Mouse (Mus musculus) embryonic facial prominence, embryonic 13.5 days (tissue): Measurements from ENCODE around the gene Rpf2. TPM values are rescaled to one million over a fixed set of nuclear protein-coding genes. Genes with fewer than 3 reads are reported as not detected.

Experiments
- ATAC-seq: fragments of 200-750 bp; cut with Nextera tagmentation; 2 replicates; pipeline ENCODE4 v1.8.0; 2017; ENCODE audit warnings: low read depth; ENCODE audit not compliant: insufficient number of reproducible peaks, insufficient read depth, low FRiP score, low TSS enrichment
- H3K27ac ChIP-seq: fragments of 300-500 bp; sonication (generic); 2 replicates; pipeline ENCODE4 v1.5.1; 2015; ENCODE audit warnings: moderate library complexity, mild to moderate bottlenecking, inconsistent platforms
- H3K27me3 ChIP-seq: fragments of 300-500 bp; sonication (generic); 2 replicates; pipeline ENCODE4 v1.6.1; 2015; ENCODE audit warnings: mild to moderate bottlenecking, inconsistent platforms
- H3K36me3 ChIP-seq: fragments of 300-500 bp; sonication (generic); 2 replicates; pipeline ENCODE4 v1.6.1; 2015; ENCODE audit warnings: mild to moderate bottlenecking, inconsistent platforms
- H3K4me1 ChIP-seq: fragments of 300-500 bp; sonication (generic); 2 replicates; pipeline ENCODE4 v1.6.1; 2015; ENCODE audit warnings: inconsistent platforms
- H3K4me2 ChIP-seq: fragments of 300-500 bp; sonication (generic); 2 replicates; pipeline ENCODE4 v1.6.1; 2015; ENCODE audit warnings: moderate library complexity, mild to moderate bottlenecking, inconsistent platforms
- H3K4me3 ChIP-seq: fragments of 300-500 bp; sonication (generic); 2 replicates; pipeline ENCODE4 v1.5.1; 2015; ENCODE audit warnings: mild to moderate bottlenecking, inconsistent platforms
- H3K9ac ChIP-seq: fragments of 300-500 bp; sonication (generic); 2 replicates; pipeline ENCODE4 v1.6.1; 2015; ENCODE audit warnings: mild to moderate bottlenecking, inconsistent platforms
- H3K9me3 ChIP-seq: fragments of 300-500 bp; sonication (generic); 2 replicates; pipeline ENCODE4 v1.6.1; 2016; ENCODE audit warnings: inconsistent platforms
- WGBS: fragments of 180-500 bp; shearing (Covaris S2); methylation state at CpG from one replicate; pipeline ENCODE4 v1.1.7; 2015; ENCODE audit warnings: mixed read lengths; 5-methylcytosine and 5-hydroxymethylcytosine counted together
- polyA plus RNA-seq: library from polyadenylated mRNA; unstranded; fragments of >200 nt; fragmentation: Nextera tagmentation; extraction: Ambion mirVana; gene quantifications from 2 replicates; pipeline ENCODE4 v1.2.1, GENCODE M21; 2015

Rpf2 gene
- polyA plus RNA-seq, 1 experiment from 2014 or later: 68.7 TPM

- Histone ChIP-seq H3K4me2 (no peak overlapping the region), H3K9ac (no peak overlapping the region), H3K27ac (no peak overlapping the region), H3K4me3 (no peak overlapping the region), H3K4me1 (0 out of 2 replicates have a peak, but pooled peaks cover 5% of the 10 kb centered on the region), H3K36me3 (no peaks in the 10 kb centered on the region), H3K9me3 (no peaks in the 10 kb centered on the region), H3K27me3 (no peaks in the 10 kb centered on the region)
- 85% methylated on average over 3 of the region's 3 CpGs for WGBS
- no peak for ATAC-seq
These were observed 18.1 kb upstream of the Rpf2 start for GRCm38 (mm10) chr10:40264920-40265319.

- H3K36me3 ChIP-seq: no peaks in the 10 kb centered on the region
- H3K9ac ChIP-seq: no peak overlapping the region
- H3K4me1 ChIP-seq: peaks cover 8% of the 10 kb centered on the region; the same call in 1 of the 2 replicates
- no peaks in the 10 kb centered on the region for H3K9me3 ChIP-seq
- H3K4me2 ChIP-seq: no peak overlapping the region
- no peak overlapping the region for H3K4me3 ChIP-seq
- H3K27ac ChIP-seq: no peak overlapping the region
- H3K27me3 ChIP-seq: no peaks in the 10 kb centered on the region
- WGBS: 82% methylated on average over 4 of the region's 4 CpGs
- ATAC-seq: no peak
These were observed 16.9 kb upstream of the Rpf2 start for GRCm38 (mm10) chr10:40263691-40264090.

GRCm38 (mm10) chr10:40262200-40262599 lies 15.4 kb upstream of the Rpf2 start:
- H3K9me3 ChIP-seq: no peaks in the 10 kb centered on the region
- no peak overlapping the region for H3K4me3 ChIP-seq
- no peak overlapping the region for H3K4me2 ChIP-seq
- no peak for ATAC-seq
- 90% methylated on average over 6 of the region's 6 CpGs for WGBS
- no peak overlapping the region for H3K27ac ChIP-seq
- H3K27me3 ChIP-seq: no peaks in the 10 kb centered on the region
- H3K4me1 ChIP-seq: peaks cover 8% of the 10 kb centered on the region; the same call in 1 of the 2 replicates
- no peaks in the 10 kb centered on the region for H3K36me3 ChIP-seq
- H3K9ac ChIP-seq: no peak overlapping the region

DNA sequence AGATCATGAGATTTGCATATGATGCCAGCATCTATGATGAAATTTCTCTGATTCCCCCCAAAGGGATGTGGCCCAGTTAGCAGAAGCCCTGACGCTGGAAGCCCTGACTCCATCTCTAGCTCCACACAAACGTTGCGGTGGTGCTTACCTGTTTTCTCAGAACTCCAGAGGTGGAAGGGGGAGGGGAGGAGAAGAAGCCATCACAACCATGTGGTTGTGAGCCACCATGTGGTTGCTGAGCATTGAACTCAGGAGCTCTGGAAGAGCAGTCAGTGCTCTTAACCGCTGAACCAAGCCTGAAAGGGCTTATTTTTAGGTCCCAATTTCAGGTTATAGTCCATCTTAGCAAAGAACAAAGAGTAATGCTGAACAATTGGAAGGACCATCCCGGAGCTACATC lies 13.5 kb upstream of the Rpf2 start:
- Histone ChIP-seq H3K27me3 (no peaks in the 10 kb centered on the region), H3K36me3 (peaks cover 4% of the 10 kb centered on the region; the same call in 1 of the 2 replicates), H3K9ac (no peak overlapping the region), H3K4me2 (no peak overlapping the region), H3K27ac (no peak overlapping the region), H3K4me3 (no peak overlapping the region), H3K9me3 (no peaks in the 10 kb centered on the region), H3K4me1 (peaks cover 16% of the 10 kb centered on the region)
- no peak for ATAC-seq
- WGBS: 45% methylated on average over 5 of the region's 5 CpGs

- Histone ChIP-seq H3K36me3 (peaks cover 9% of the 10 kb centered on the region), H3K9me3 (no peaks in the 10 kb centered on the region), H3K27me3 (no peaks in the 10 kb centered on the region), H3K9ac (no peak overlapping the region), H3K4me3 (no peak overlapping the region), H3K4me2 (0 out of 2 replicates have a peak overlapping the region, but pooled peaks have one; percentile 65), H3K4me1 (peaks cover 16% of the 10 kb centered on the region), H3K27ac (peak overlapping the region; percentile 96; the same call in 1 of the 2 replicates)
- no peak for ATAC-seq
- WGBS: 13% methylated on average over 8 of the region's 8 CpGs
These were observed 12.7 kb upstream of the Rpf2 start for GRCm38 (mm10) chr10:40259542-40259941.

DNA sequence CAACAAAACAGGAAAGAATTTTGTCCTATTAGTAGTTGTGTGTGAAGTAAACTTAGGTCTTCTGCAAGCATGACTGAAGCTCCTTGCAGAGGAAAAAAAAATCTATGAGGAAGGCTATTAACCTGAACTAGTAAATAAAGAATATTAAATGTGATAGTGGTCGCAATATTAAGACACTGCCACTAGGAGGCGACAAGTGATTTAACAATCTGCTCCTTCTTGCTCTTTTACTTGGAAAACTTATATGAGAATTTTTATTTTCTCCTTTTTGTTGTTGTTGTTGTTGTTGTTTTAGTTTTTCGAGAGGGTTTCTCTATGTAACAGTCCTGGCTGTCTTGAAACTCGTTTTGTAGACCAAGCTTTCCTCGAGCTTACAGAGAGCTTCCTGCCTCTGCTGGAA lies 12.1 kb upstream of the Rpf2 start:
- no peak overlapping the region for H3K9ac ChIP-seq
- no peak for ATAC-seq

GRCm38 (mm10) chr10:40258401-40258966 lies 11.6 kb upstream of the Rpf2 start:
- WGBS: under 1% methylated on average over 12 of the region's 12 CpGs
- Histone ChIP-seq H3K4me1 (peaks cover 16% of the 10 kb centered on the region), H3K9me3 (no peaks in the 10 kb centered on the region), H3K27ac (peak overlapping the region; percentile 96), H3K4me2 (peak overlapping the region; percentile 65), H3K9ac (0 out of 2 replicates have a peak overlapping the region, but pooled peaks have one; percentile 36), H3K36me3 (peaks cover 17% of the 10 kb centered on the region), H3K4me3 (peak overlapping the region; percentile 80), H3K27me3 (no peaks in the 10 kb centered on the region)
- ATAC-seq: peak; percentile 81

More for the DNA sequence above, 12.1 kb upstream of the Rpf2 start:
- Histone ChIP-seq H3K36me3 (peaks cover 13% of the 10 kb centered on the region), H3K4me3 (no peak overlapping the region), H3K27me3 (no peaks in the 10 kb centered on the region), H3K4me2 (peak overlapping the region; percentile 65), H3K27ac (peak overlapping the region; percentile 96), H3K4me1 (peaks cover 16% of the 10 kb centered on the region), H3K9me3 (no peaks in the 10 kb centered on the region)
- WGBS: 3% methylated on average over 5 of the region's 5 CpGs

GRCm38 (mm10) chr10:40257414-40258255 lies 10.8 kb upstream of the Rpf2 start, which contains the start of gene Gtf3c6:
Gene Gtf3c6 (minus strand): TSS chr10:40258108.
- peaks cover 24% of the 10 kb centered on the region for H3K36me3 ChIP-seq
- H3K27me3 ChIP-seq: no peaks in the 10 kb centered on the region
- peak within 1 kb of the TSS; percentile 96 for H3K27ac ChIP-seq
- H3K9me3 ChIP-seq: no peaks in the 10 kb centered on the region
- H3K9ac ChIP-seq: peak within 1 kb of the TSS; percentile 92
- H3K4me1 ChIP-seq: peaks cover 16% of the 10 kb centered on the region
- WGBS: under 1% methylated on average over 43 of the region's 43 CpGs
- H3K4me3 ChIP-seq: peak within 1 kb of the TSS; percentile 80
- peak; percentile 46; the same call in 1 of the 2 replicates for ATAC-seq
- H3K4me2 ChIP-seq: peak within 1 kb of the TSS; percentile 65

DNA sequence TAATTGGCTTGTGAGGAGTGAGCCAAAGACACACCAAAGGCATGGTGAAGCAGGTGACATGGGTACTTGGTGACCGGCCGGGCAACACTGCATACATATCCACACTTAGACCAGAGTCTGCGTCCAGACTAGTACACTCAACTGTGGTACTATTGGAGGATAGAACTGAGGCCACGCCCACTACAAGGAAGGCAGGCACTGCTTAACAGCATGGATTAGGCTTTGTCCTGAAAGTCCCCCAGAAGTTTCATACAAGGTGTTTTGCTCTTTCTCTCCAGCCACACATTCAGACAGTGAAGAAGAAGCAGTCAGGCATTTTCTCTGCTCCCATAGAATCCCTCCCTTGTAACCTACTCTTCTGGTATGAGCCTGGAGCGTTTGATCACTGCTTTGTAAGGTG lies 9.9 kb upstream of the Rpf2 start:
- H3K36me3 ChIP-seq: peaks cover 33% of the 10 kb centered on the region
- H3K9ac ChIP-seq: peak overlapping the region; percentile 92
- peaks cover 16% of the 10 kb centered on the region for H3K4me1 ChIP-seq
- H3K9me3 ChIP-seq: no peaks in the 10 kb centered on the region
- H3K27me3 ChIP-seq: no peaks in the 10 kb centered on the region
- peak overlapping the region; percentile 65 for H3K4me2 ChIP-seq
- H3K27ac ChIP-seq: peak overlapping the region; percentile 96
- 1% methylated on average over 5 of the region's 5 CpGs for WGBS
- peak overlapping the region; percentile 80 for H3K4me3 ChIP-seq
- ATAC-seq: peak; percentile 78

- no peak overlapping the region for H3K4me3 ChIP-seq
- H3K36me3 ChIP-seq: peaks cover 74% of the 10 kb centered on the region
- no peak overlapping the region for H3K4me2 ChIP-seq
- no peak for ATAC-seq
- peaks cover 5% of the 10 kb centered on the region for H3K4me1 ChIP-seq
- no peaks in the 10 kb centered on the region for H3K27me3 ChIP-seq
- H3K9ac ChIP-seq: no peak overlapping the region
- H3K27ac ChIP-seq: no peak overlapping the region
- WGBS: 91% methylated on average over 6 of the region's 6 CpGs
- no peaks in the 10 kb centered on the region for H3K9me3 ChIP-seq
These were observed 4.1 kb upstream of the Rpf2 start for GRCm38 (mm10) chr10:40250969-40251368.

GRCm38 (mm10) chr10:40249625-40250024 lies 2.8 kb upstream of the Rpf2 start:
- Histone ChIP-seq H3K27ac (no peak overlapping the region), H3K36me3 (peaks cover 66% of the 10 kb centered on the region), H3K9me3 (no peaks in the 10 kb centered on the region), H3K4me2 (no peak overlapping the region), H3K9ac (no peak overlapping the region), H3K4me3 (no peak overlapping the region), H3K27me3 (no peaks in the 10 kb centered on the region), H3K4me1 (peaks cover 5% of the 10 kb centered on the region)
- WGBS: 89% methylated on average over 9 of the region's 9 CpGs
- no peak for ATAC-seq
